Mouse (Mus musculus) limb, embryonic 11.5 days (tissue): Measurements from ENCODE around the gene Iqschfp. TPM values are rescaled to one million over a fixed set of nuclear protein-coding genes. Genes with fewer than 3 reads are reported as not detected.

Source experiments
- ATAC-seq: fragments of 200-750 bp; cut with Nextera tagmentation; 2 replicates; pipeline ENCODE4 v1.8.0; 2017; ENCODE audit warnings: low read depth; ENCODE audit not compliant: insufficient number of reproducible peaks, low FRiP score, low TSS enrichment
- DNase-seq: peaks from one replicate; pipeline ENCODE4 v3.0.0-alpha.2; 2015; ENCODE audit warnings: low spot score
- H3K27ac ChIP-seq: fragments of 300-500 bp; sonication (generic); replicated peaks from 2 replicates; pipeline ENCODE4 v1.5.1; 2014; ENCODE audit warnings: low read depth, mild to moderate bottlenecking, low read length
- H3K27me3 ChIP-seq: fragments of 300-500 bp; sonication (generic); 2 replicates; pipeline ENCODE4 v1.6.1; 2014; ENCODE audit warnings: mild to moderate bottlenecking, low read length, mixed read lengths; ENCODE audit not compliant: control insufficient read depth, insufficient read depth
- H3K36me3 ChIP-seq: fragments of 300-500 bp; sonication (generic); 2 replicates; pipeline ENCODE4 v1.6.1; 2014; ENCODE audit warnings: mild to moderate bottlenecking, low read length, moderate library complexity, mixed read lengths; ENCODE audit not compliant: control insufficient read depth, insufficient read depth
- H3K4me1 ChIP-seq: fragments of 300-500 bp; sonication (generic); 2 replicates; pipeline ENCODE4 v1.6.1; 2014; ENCODE audit warnings: low read length, mixed read lengths; ENCODE audit not compliant: control insufficient read depth, insufficient read depth
- H3K4me2 ChIP-seq: fragments of 300-500 bp; sonication (generic); 2 replicates; pipeline ENCODE4 v1.6.1; 2014; ENCODE audit warnings: low read depth, mild to moderate bottlenecking, moderate library complexity; ENCODE audit not compliant: severe bottlenecking
- H3K4me3 ChIP-seq: fragments of 300-500 bp; sonication (generic); 2 replicates; pipeline ENCODE4 v1.5.1; 2014; ENCODE audit warnings: low read depth, low read length
- H3K9ac ChIP-seq: fragments of 300-500 bp; sonication (generic); 2 replicates; pipeline ENCODE4 v1.6.1; 2014; ENCODE audit warnings: mild to moderate bottlenecking, low read length
- H3K9me3 ChIP-seq: fragments of 300-500 bp; sonication (generic); 2 replicates; pipeline ENCODE4 v1.6.1; 2016; ENCODE audit warnings: low read length; ENCODE audit not compliant: control insufficient read depth
- WGBS: fragments of 180-500 bp; shearing (Covaris S2); extraction: QIAGEN DNeasy Blood & Tissue Kit; methylation state at CpG from one replicate; pipeline ENCODE4 v1.1.7; 2014; 5-methylcytosine and 5-hydroxymethylcytosine counted together
- polyA plus RNA-seq: library from polyadenylated mRNA; unstranded; fragments of >200 nt; fragmentation: Nextera tagmentation; extraction: Ambion mirVana; gene quantifications from 2 replicates; pipeline ENCODE4 v1.2.1, GENCODE M21; 2014

Iqschfp gene
- polyA plus RNA-seq, 1 experiment from 2014 or later: 0.56 TPM

- Histone ChIP-seq H3K9ac (no peak overlapping the region), H3K9me3 (no peaks in the 10 kb centered on the region), H3K27ac (no peak overlapping the region), H3K36me3 (no peaks in the 10 kb centered on the region), H3K4me2 (no peak overlapping the region), H3K27me3 (no peaks in the 10 kb centered on the region), H3K4me3 (no peak overlapping the region), H3K4me1 (no peaks in the 10 kb centered on the region)
- ATAC-seq (no peak), DNase-seq (no peak)
- 84% methylated on average over 7 of the region's 7 CpGs for WGBS
These were observed 750.9 kb downstream of the Iqschfp start for GRCm38 (mm10) chr3:68642935-68643334.

GRCm38 (mm10) chr3:68646387-68647130 is 754.5 kb downstream of the Iqschfp start:
- DNase-seq (no peak), ATAC-seq (no peak)
- H3K27me3 ChIP-seq: no peaks in the 10 kb centered on the region
- no peak overlapping the region for H3K4me2 ChIP-seq
- no peaks in the 10 kb centered on the region for H3K9me3 ChIP-seq
- no peak overlapping the region for H3K27ac ChIP-seq
- H3K4me1 ChIP-seq: no peaks in the 10 kb centered on the region
- WGBS: 87% methylated on average over 6 of the region's 6 CpGs
- no peak overlapping the region for H3K4me3 ChIP-seq
- H3K36me3 ChIP-seq: no peaks in the 10 kb centered on the region
- H3K9ac ChIP-seq: no peak overlapping the region

- H3K9me3 ChIP-seq: no peaks in the 10 kb centered on the region
- WGBS: 93% methylated on average over 3 of the region's 3 CpGs
- no peak overlapping the region for H3K27ac ChIP-seq
- H3K9ac ChIP-seq: no peak overlapping the region
- H3K4me1 ChIP-seq: no peaks in the 10 kb centered on the region
- ATAC-seq (no peak), DNase-seq (no peak)
- H3K4me2 ChIP-seq: no peak overlapping the region
- no peak overlapping the region for H3K4me3 ChIP-seq
- no peaks in the 10 kb centered on the region for H3K36me3 ChIP-seq
- no peaks in the 10 kb centered on the region for H3K27me3 ChIP-seq
These were observed 755.2 kb downstream of the Iqschfp start for GRCm38 (mm10) chr3:68647282-68647681.

- Histone ChIP-seq H3K4me1 (no peaks in the 10 kb centered on the region), H3K9me3 (no peaks in the 10 kb centered on the region), H3K4me2 (no peak overlapping the region), H3K36me3 (no peaks in the 10 kb centered on the region), H3K27me3 (no peaks in the 10 kb centered on the region), H3K27ac (no peak overlapping the region), H3K4me3 (no peak overlapping the region), H3K9ac (no peak overlapping the region)
- ATAC-seq: no peak
- 92% methylated on average over 3 of the region's 3 CpGs for WGBS
- DNase-seq: no peak
These were observed 758.2 kb downstream of the Iqschfp start for GRCm38 (mm10) chr3:68650251-68650650.

GRCm38 (mm10) chr3:68656607-68657352 is 764.7 kb downstream of the Iqschfp start:
- H3K4me2 ChIP-seq: no peak overlapping the region
- ATAC-seq (no peak), DNase-seq (no peak)
- no peaks in the 10 kb centered on the region for H3K36me3 ChIP-seq
- 76% methylated on average over 4 of the region's 4 CpGs for WGBS
- no peak overlapping the region for H3K9ac ChIP-seq
- H3K4me3 ChIP-seq: no peak overlapping the region
- H3K9me3 ChIP-seq: no peaks in the 10 kb centered on the region
- no peaks in the 10 kb centered on the region for H3K4me1 ChIP-seq
- no peak overlapping the region for H3K27ac ChIP-seq
- H3K27me3 ChIP-seq: no peaks in the 10 kb centered on the region

- no peak overlapping the region for H3K4me2 ChIP-seq
- no peak overlapping the region for H3K4me3 ChIP-seq
- no peaks in the 10 kb centered on the region for H3K9me3 ChIP-seq
- DNase-seq (no peak), ATAC-seq (no peak)
- H3K27ac ChIP-seq: no peak overlapping the region
- WGBS: 37% methylated on average over 9 of the region's 9 CpGs
- H3K27me3 ChIP-seq: no peaks in the 10 kb centered on the region
- no peaks in the 10 kb centered on the region for H3K36me3 ChIP-seq
- H3K9ac ChIP-seq: no peak overlapping the region
- H3K4me1 ChIP-seq: no peaks in the 10 kb centered on the region
These were observed 765.7 kb downstream of the Iqschfp start for GRCm38 (mm10) chr3:68657589-68658245.

GRCm38 (mm10) chr3:68659996-68660395 is 768.0 kb downstream of the Iqschfp start:
- Histone ChIP-seq H3K4me2 (no peak overlapping the region), H3K4me3 (no peak overlapping the region), H3K27me3 (no peaks in the 10 kb centered on the region), H3K27ac (no peak overlapping the region), H3K36me3 (no peaks in the 10 kb centered on the region), H3K9me3 (no peaks in the 10 kb centered on the region), H3K9ac (no peak overlapping the region), H3K4me1 (no peaks in the 10 kb centered on the region)
- ATAC-seq: no peak
- 96% methylated on average over 6 of the region's 6 CpGs for WGBS
- no peak for DNase-seq

- H3K27me3 ChIP-seq: no peaks in the 10 kb centered on the region
- no peak overlapping the region for H3K27ac ChIP-seq
- H3K9me3 ChIP-seq: no peaks in the 10 kb centered on the region
- H3K36me3 ChIP-seq: no peaks in the 10 kb centered on the region
- no peak overlapping the region for H3K4me2 ChIP-seq
- WGBS: 82% methylated on average over 4 of the region's 4 CpGs
- no peaks in the 10 kb centered on the region for H3K4me1 ChIP-seq
- H3K4me3 ChIP-seq: no peak overlapping the region
- DNase-seq (no peak), ATAC-seq (no peak)
- no peak overlapping the region for H3K9ac ChIP-seq
These were observed 768.5 kb downstream of the Iqschfp start for GRCm38 (mm10) chr3:68660538-68660937.
